Mouse (Mus musculus) stomach, postnatal 0 days (tissue): ENCODE results near the gene Micu2.

Source experiments
- CTCF ChIP-seq: IDR thresholded peaks from 2 replicates; pipeline ENCODE4 v1.5.1; 2016; ENCODE audit warnings: antibody characterized with exemption, low read depth, mild to moderate bottlenecking, moderate library complexity
- EP300 ChIP-seq: optimal IDR thresholded peaks from 2 replicates; pipeline ENCODE3; 2016; ENCODE audit warnings: antibody characterized with exemption

DNA sequence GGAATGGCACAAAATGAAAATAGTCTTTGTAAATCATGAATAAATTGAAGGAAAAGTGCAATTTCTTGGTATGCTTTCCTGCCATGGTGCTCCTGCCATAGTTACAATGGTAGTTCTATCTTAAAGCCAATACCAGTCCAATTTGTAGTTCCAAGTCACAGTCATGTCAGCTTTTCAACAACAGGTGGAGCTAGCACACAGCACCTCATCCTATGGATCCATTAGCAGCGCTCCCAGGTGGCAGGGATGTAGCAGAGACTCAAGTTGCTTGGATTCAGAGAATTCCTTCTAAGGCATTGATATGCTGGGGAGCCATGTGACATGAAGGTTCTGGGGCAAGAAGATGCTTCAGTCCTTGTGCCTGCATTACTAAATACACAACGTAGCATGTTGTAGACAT is 19.8 kb upstream of the Micu2 start:
- peak; percentile 83 for TF ChIP-seq CTCF
- TF ChIP-seq EP300 = no peak
